Mouse (Mus musculus): ENCODE results near the gene Vps8.

Vps8 gene

GRCm38 (mm10) chr16:21404631-21405030 lies 18.3 kb upstream of the Vps8 start:
- no peak for DNase-seq (ENCODE audit: low spot score in 2 of 2)

DNA sequence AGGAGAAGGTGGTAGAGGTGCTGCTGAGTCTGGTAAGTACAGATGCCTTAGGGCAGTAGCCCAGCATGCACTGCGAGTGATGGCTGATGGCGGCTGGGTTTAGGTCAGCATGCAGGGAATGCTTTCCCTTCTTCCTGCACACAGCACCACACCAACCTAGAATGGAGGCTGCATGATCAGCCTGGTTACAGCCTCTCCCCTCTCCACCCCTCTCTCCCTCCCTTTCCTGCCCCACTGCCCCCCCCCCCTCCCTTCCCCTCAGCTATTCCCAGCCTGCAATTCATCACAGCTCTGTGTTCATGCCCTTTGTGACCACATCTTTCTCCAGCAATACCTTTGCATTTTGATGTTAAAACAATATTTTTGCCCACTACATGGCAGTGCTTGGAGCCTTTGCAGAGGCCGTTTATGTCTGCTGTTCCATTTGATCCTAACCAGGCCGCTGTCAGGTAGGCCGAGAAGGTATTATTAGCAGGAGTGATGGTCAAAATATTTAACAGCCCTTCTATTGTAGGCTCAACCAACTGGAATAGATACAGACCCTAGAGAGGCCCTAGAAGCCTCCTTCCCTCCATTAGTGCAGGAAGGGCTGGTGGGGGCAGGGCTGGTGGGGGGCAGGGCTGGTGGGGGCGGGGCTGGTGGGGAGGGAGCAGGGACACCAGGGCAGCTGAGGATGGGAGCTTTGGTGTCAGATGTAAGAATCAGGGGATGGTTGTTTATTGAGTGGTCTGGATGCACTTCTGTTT lies 17.5 kb upstream of the Vps8 start:
- no peak for DNase-seq (ENCODE audit: low spot score in 2 of 2)

DNA sequence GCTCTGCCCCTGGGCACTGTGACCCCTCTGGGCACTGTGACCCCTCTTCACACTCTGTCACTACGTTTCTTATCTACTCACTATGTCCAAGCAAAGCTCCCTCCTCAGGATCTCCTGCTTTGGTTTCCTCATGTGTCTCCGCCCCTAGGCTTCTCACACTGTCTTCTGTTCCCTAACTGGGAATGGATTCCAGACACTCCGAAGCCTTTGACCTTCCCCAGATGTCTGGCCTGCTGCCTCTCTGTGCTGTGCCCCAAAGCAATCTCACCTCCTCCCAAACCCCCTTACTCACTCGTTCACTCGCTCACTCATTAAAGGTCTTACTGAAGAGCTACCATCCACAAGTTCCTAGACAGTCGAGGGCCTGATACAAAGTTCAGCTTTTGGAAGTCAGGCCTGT lies 16.8 kb upstream of the Vps8 start:
- no peak for DNase-seq (ENCODE audit: low spot score in 2 of 2)

DNA sequence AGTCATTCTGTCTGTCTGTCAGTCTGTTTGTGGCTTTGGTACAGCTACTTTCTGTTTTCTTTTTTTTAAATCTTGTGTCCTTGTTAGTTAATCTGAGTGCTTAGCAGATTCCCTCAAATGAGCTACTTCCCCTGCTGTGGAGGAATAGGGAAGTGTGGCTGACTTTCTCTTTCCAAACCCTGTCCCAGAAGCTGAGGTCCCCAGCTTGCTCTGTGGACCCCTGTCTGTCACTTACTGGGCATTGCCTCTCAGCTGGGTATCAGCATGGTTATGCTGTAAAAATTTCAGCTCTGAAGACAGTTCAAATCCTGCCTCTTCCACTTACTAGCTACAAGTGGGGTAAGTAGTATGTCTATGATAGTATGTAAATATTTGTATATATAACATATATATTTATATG lies 11.1 kb upstream of the Vps8 start:
- DNase-seq (ENCODE audit: low spot score in 2 of 2) = no peak

DNA sequence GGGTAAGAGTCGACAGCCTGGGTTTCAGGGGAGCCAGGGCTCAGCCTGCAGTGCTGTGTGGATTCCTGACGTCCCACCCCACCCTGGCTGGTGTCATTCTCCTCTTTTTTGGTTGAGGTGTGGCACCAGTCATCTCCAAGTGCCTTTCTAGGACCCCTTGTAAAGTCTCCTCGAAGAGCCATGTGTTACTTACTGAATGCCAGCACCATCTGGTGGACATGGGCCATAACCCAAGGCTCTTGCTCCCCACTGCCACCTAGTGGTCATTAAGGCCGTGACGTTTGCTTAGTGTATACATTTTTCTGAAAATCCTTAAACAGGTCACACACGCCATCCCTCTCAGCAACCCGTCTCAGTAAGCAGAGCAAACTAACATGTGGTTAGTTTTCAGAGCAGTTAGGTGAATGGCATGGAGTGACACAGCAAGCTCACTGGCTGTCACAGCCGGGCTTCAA lies 10.3 kb upstream of the Vps8 start:
- DNase-seq (ENCODE audit: low spot score in 2 of 2) = peak; percentile 60 to 75

- DNase-seq (ENCODE audit: low spot score in 2 of 2) = no peak
Measured at GRCm38 (mm10) chr16:21413819-21414218, 9.1 kb upstream of the Vps8 start.

- DNase-seq (ENCODE audit: low spot score in 2 of 2) = no peak
Measured at GRCm38 (mm10) chr16:21415128-21415527, 7.8 kb upstream of the Vps8 start.

GRCm38 (mm10) chr16:21418012-21418411 lies 4.9 kb upstream of the Vps8 start:
- no peak for DNase-seq (ENCODE audit: low spot score in 2 of 2)

DNA sequence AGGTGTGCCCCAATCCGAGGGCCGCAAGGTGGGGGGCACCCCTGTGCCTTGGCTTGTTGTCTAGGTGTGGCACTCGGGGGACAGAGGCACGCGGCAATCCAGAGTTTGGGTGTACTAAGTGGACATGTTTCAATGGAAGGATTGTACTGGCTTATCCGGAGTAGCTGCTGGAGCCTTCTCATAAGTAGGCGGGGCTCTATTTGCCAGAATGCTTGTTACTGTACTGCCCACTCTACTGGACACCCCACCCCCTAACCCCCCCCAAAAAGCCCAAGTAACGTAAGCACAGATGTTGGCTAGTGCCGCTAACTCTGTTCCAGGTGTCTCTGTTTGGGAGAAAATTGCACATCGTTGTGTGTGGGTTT lies 610 bp downstream of the Vps8 start:
- DNase-seq (ENCODE audit: low spot score in 2 of 2) = no peak

GRCm38 (mm10) chr16:21428131-21428530 lies 5.2 kb downstream of the Vps8 start:
- DNase-seq (ENCODE audit: low spot score in 2 of 2) = no peak

GRCm38 (mm10) chr16:21430377-21431060 lies 7.6 kb downstream of the Vps8 start:
- no peak for DNase-seq (ENCODE audit: low spot score in 2 of 2)

GRCm38 (mm10) chr16:21431614-21432013 lies 8.7 kb downstream of the Vps8 start:
- no peak for DNase-seq (ENCODE audit: low spot score in 2 of 2)

DNA sequence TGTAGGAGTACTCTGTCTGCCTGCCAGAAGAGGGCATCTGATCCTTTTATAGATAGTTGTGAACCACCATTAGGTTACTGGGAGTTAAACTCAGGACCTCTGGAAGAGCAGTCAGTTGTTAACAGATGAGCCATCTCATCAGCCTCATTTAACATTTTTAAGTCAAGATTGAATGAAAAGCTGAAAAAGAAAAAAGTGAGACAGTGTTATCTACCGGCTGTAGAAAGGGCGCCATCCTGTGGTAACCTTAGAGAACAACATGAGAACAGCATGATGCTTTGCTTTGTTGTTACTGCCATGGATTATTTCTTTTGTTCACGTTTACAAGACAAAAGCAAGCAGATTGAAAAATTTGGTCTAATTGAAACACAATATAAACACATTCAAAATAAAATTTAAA lies 10.6 kb downstream of the Vps8 start:
- no peak for DNase-seq (ENCODE audit: low spot score in 2 of 2)

DNA sequence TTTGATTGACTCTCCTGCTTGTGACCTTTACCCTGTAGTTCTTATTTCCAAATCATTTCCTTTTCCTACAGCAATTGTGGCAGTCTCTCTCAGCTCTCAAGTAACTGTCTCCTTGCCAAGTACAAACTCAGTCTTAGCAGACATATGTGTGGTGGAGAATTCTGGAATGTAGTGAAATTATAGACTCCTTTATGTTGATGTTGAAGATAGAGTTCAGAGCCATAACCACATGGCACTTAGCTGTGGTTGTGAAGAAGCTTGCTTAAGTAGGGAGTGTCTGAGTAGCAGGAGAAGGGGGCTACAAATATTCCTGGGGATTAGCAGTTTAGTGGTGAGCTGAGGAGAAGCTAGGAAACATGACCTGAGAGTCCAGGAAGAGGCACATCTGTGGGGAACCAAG lies 18.1 kb downstream of the Vps8 start:
- no peak for DNase-seq (ENCODE audit: low spot score in 2 of 2)

GRCm38 (mm10) chr16:21445026-21445625 lies 22.2 kb downstream of the Vps8 start:
- DNase-seq (ENCODE audit: low spot score in 2 of 2) = no peak

GRCm38 (mm10) chr16:21447447-21447846 lies 24.5 kb downstream of the Vps8 start:
- no peak for DNase-seq (ENCODE audit: low spot score in 2 of 2)

DNA sequence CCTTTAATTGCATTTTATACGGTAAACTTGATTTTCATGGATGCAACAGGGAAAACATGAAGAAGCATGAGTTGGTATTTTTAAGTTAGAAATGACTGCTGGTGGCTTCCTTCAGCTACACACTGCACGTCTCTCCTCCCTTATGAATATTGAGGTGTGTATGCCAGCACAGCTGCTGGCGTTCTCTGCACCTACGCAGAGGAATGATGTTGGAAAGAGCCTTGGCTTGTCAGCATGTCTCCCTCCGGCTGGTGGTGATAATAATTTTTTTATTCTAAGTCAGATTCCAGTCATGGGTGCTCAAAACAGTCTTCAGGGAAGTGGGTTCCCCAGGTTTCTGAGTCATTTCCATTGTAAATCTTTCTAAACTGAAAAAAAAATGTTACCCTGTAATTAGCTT lies 25.5 kb downstream of the Vps8 start:
- no peak for DNase-seq (ENCODE audit: low spot score in 2 of 2)

- DNase-seq (ENCODE audit: low spot score in 2 of 2) = no peak
Measured at GRCm38 (mm10) chr16:21449890-21450289, 27.0 kb downstream of the Vps8 start.

GRCm38 (mm10) chr16:21452569-21452968 lies 29.7 kb downstream of the Vps8 start:
- no peak for DNase-seq (ENCODE audit: low spot score in 2 of 2)

DNA sequence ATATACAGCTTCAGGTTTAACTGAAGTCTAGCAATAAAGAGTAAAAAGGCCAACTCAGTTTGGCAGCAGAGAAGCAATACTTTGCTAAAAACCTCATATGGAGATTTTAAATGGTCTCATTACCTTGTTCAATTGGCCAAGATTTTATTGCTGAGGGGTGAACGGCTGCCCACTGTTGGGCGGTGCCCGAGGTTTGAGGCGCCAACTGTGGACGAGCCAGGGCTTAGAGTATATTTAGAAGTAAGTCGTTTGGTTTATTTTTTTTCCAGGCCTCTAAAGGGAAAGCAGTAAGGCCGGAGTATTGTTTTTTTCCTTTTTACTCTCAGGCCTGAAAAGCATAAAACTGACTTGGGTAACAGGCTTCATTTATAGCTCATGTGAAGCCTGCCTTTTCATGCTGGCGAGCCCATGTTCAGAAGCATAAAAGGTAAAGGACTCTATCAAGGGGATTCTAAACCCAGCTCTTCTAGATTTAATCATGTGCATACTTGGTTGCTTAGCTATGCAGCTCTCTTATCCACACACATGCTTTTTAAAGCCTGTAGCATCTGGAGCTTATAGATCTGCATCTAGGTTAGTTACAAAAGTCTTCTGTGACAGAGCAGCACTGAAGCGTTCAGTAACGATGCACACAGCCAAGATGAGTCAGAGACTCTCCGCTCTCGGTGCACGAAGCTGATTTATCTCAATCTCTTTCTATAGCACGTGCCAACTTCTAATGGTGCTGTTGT lies 34.9 kb downstream of the Vps8 start:
- DNase-seq (ENCODE audit: low spot score in 2 of 2) = no peak

DNA sequence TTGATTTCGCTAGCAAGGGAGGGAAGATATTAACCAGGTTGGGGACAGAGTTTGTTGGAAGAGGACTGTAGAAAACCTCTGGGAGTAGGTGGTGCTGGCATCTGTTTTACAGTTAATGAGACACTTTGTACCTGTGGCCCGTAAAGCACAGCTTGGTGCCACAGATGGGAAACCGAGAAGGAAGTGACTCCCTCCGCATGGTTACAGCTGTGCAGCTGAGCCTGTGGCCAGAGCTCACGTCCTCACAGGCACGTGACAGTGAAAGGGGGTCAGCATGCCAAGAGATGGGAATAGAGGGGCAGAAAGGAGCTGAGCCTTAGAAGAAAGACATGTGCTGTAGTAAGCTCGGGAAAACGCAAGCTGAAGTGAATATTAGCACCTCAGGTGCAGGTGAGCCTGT lies 43.0 kb downstream of the Vps8 start:
- no peak for DNase-seq (ENCODE audit: low spot score in 2 of 2)

GRCm38 (mm10) chr16:21470416-21470815 lies 47.5 kb downstream of the Vps8 start:
- DNase-seq (ENCODE audit: low spot score in 2 of 2) = no peak
